Mouse (Mus musculus) layer of hippocampus, postnatal 10 days (tissue): ENCODE data around the gene Gjc1. TPM values are rescaled to one million over a fixed set of nuclear protein-coding genes. Genes with fewer than 3 reads are reported as not detected.

Experiments
- DNase-seq, 2 experiments: peaks; one replicate each; pipeline ENCODE4 v3.0.0; 2021; ENCODE audit warnings: low spot score in 2 of 2
- total RNA-seq, 2 experiments: library from RNA; stranded (reverse); gene quantifications; 2 replicates each; pipeline ENCODE4 v1.2.3; 2021

Gjc1 gene
- total RNA-seq, 2 experiments from 2014 or later: 15.4 to 17.6 TPM

GRCm38 (mm10) chr11:102772771-102773700, 46.5 kb downstream of the Gjc1 start:
- peak in 1 of 2 experiments; percentile 23 for DNase-seq

- DNase-seq: peak in 1 of 2 experiments; percentile 16
Measured at GRCm38 (mm10) chr11:102771916-102772714, 47.4 kb downstream of the Gjc1 start.

GRCm38 (mm10) chr11:102770662-102771435, 48.7 kb downstream of the Gjc1 start:
- DNase-seq: peak in 1 of 2 experiments; percentile 21

GRCm38 (mm10) chr11:102769993-102770661, 49.4 kb downstream of the Gjc1 start:
- no peak for DNase-seq

GRCm38 (mm10) chr11:102769141-102769540, 50.4 kb downstream of the Gjc1 start:
- peak in 1 of 2 experiments; percentile 43 for DNase-seq

- DNase-seq: no peak
Measured at GRCm38 (mm10) chr11:102767055-102767670, 52.3 kb downstream of the Gjc1 start.

GRCm38 (mm10) chr11:102765416-102765815, 54.1 kb downstream of the Gjc1 start:
- DNase-seq: no peak

GRCm38 (mm10) chr11:102763009-102763767, 56.3 kb downstream of the Gjc1 start:
- DNase-seq: peak in 1 of 2 experiments; percentile 24

- no peak for DNase-seq
Measured at GRCm38 (mm10) chr11:102762248-102762647, 57.3 kb downstream of the Gjc1 start.

- peak in 1 of 2 experiments; percentile 59 for DNase-seq
Measured at GRCm38 (mm10) chr11:102761309-102762210, 57.9 kb downstream of the Gjc1 start, which contains the start of gene Adam11. TSS of gene Adam11 (plus strand) at chr11:102761439.

GRCm38 (mm10) chr11:102760805-102761308, 58.6 kb downstream of the Gjc1 start:
- DNase-seq: peak in 1 of 2 experiments; percentile 36

GRCm38 (mm10) chr11:102758977-102759376, 60.5 kb downstream of the Gjc1 start:
- DNase-seq: peak in 1 of 2 experiments; percentile 16

- DNase-seq: no peak
Measured at GRCm38 (mm10) chr11:102755391-102755790, 64.1 kb downstream of the Gjc1 start.

- DNase-seq: no peak
Measured at GRCm38 (mm10) chr11:102754416-102754815, 65.1 kb downstream of the Gjc1 start.

- peak in 1 of 2 experiments; percentile 31 for DNase-seq
Measured at GRCm38 (mm10) chr11:102753591-102754324, 65.7 kb downstream of the Gjc1 start.

GRCm38 (mm10) chr11:102752896-102753590, 66.5 kb downstream of the Gjc1 start:
- peak in 1 of 2 experiments; percentile 25 for DNase-seq
